Mouse (Mus musculus): ENCODE measurements at regions not wholly inside any gene's neighbourhood (a gene's known extent, or its start where the extent isn't known, plus 50 kb on each side); places are given as distances from the start of the nearest gene placed in this dataset.

GRCm38 (mm10) chr15:31673038-31673437 is 71.4 kb downstream of the Fam173b start:
- no peak for DNase-seq

DNA sequence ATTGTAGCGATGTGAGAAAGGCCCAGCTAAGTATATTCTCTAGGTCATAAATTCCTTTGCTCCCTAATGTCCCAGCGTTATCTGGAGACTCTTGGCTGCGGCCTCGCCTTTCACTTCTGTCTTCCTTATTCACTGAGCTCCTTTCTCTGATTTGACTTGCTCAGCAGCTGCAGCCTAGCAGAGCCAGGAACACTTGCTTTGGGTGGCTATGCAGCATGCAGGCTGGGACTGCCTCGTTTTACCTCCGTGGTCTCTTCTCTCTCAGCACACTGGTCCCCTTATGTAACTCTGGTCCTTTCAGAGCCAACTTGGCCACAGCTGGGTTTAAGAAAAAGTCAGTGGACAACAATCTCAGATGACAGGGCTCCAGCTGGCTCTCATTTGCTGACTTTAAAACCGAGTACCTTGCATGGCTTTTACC is 75.1 kb downstream of the Fam173b start:
- no peak for DNase-seq

DNA sequence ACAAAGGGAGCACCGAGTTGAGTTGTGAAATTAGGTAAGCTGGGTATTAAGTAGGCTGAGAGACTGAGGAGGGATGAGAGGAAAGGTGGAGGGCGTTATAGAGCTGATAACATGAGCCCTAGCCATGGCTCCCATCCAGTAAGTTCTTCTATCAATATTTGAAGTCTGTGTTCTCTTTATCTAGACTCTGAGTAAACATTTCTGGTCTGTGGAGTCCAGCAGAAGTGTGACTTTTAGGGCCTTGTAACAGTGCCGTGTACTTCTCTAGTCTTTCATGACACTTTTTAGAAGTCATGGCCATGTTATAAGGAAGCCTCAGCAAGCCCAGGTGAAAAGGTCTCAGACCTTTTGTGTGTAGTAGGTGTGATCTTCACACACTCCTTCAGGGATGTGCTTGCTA is 91.5 kb downstream of the Fam173b start:
- DNase-seq, result no peak

GRCm38 (mm10) chr15:31694877-31695671 is 93.4 kb downstream of the Fam173b start:
- no peak for DNase-seq

GRCm38 (mm10) chr15:31703400-31703799 is 101.7 kb downstream of the Fam173b start:
- no peak for DNase-seq

DNA sequence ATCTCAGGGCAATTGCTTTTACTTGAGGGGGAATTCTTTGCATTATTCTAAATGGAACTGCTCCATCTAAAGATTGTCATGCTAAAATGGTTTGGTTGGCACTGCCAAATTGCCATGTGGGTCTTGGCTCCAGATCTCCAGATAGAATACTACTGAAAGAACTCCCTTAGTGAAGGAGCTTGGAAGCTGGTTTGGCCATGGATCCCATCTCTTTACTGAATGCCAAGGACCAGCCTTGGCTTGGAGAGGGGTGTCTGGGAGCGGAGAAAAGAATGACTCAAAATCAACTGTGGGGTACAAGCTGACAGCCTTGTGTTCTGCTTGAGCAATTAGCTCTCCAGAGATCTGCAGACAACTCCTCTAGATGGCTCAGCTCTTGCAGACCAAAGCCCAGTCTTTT is 105.8 kb downstream of the Fam173b start:
- DNase-seq, result no peak

- DNase-seq, result no peak
Measured at GRCm38 (mm10) chr15:31721019-31721418, 119.4 kb downstream of the Fam173b start.

- no peak for DNase-seq
Measured at GRCm38 (mm10) chr15:31722429-31722828, 120.8 kb downstream of the Fam173b start.

GRCm38 (mm10) chr15:31724252-31724651 is 122.6 kb downstream of the Fam173b start:
- DNase-seq, result no peak

- no peak for DNase-seq
Measured at GRCm38 (mm10) chr15:31729133-31729532, 127.5 kb downstream of the Fam173b start.

GRCm38 (mm10) chr15:31741686-31742085 is 140.0 kb downstream of the Fam173b start:
- no peak for DNase-seq

DNA sequence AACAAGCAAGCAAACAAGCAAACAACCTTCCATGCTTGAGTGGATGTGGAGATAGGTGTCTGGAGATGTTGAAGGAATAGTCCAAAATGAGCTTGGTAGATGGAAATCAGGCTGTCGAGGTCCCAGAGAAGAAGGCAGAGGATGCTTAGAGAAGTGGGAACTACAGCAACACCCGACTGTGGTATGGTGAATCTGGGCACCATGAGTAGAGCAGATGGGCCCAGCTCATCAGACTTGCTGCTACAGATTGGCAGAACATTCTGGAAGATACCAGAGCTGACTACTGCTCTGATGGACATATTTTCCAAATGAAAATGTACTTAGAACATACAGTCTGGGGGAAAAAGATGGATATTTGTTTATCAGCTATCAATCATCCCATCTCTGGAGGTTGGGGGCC is 142.9 kb downstream of the Fam173b start:
- no peak for DNase-seq

DNA sequence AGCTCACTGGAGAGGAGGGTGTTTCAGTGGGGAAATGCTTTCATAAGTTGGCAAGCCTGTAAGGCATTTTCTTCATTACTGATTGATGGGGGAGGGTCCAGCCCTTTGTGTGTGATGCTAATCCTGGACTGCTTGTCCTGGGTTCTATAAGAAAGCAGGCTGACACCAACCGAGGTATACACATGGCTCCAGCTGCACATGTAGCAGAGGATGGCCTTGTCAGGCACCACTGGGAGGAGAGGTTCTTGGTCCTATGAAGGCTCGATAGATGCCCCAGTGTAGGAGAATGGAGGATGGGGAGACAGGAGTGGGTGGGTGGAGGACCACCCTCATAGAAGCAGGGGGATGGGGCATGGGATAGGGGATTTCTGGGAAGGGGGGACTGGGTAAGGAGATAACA is 151.0 kb downstream of the Fam173b start:
- no peak for DNase-seq

DNA sequence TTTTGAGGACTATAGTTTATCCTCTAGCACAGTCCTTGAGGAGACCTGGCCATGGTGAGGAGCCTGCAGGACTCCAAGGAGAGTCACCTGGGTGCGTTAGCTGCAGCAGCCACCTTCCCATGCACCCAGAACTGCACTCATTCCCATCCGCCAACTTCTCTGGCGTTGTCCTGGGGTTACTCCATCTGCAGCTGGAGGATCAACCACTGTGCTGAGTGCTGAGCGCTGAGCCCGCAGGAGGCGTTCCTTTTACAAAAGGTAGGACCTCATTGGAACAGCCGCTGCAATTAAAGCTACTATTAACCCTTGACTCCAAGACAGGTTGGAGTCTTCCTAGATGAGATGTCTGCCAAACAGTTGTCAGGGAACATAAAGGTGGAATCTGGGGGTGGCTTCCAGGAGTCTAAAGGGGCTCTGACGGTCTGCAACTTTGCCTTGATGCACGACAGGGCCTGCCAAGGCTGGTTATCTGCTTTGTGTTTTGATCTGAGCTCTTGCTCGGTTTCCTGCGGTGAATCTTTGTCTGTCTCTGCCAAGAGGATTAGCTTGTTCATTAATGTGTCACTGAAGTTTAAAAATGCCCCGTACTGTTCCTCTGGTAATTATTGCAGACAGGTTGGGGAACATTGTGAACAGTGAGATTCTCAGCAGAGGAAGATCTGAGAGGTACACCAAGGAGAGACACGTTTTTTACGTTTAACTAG is 152.1 kb downstream of the Fam173b start:
- DNase-seq, result no peak

- no peak for DNase-seq
Measured at GRCm38 (mm10) chr15:31768959-31769844, 167.6 kb downstream of the Fam173b start.

- no peak for DNase-seq
Measured at GRCm38 (mm10) chr15:31783081-31783480, 181.4 kb downstream of the Fam173b start.

GRCm38 (mm10) chr15:31785022-31785421 is 183.4 kb downstream of the Fam173b start:
- no peak for DNase-seq

DNA sequence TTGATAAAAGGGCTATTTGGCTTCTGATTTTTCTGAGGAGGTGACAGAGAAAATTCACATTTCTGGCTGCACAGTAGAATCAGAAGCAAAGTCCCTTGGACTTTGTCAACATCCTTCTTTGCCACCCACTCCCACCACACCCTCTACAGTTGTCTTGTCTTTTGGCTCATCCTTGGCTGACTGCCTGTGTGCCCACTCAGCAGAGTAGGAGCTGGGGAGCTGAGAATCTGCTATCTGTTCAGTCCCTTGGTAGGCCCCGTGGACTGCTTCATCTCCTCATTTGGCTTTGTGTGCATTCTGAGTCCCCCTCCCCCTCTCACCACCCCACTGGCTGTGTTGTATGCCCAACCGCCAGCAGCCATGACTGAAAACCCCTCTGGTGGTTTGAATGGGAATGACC is 197.2 kb downstream of the Fam173b start:
- DNase-seq, result no peak

- DNase-seq, result no peak
Measured at GRCm38 (mm10) chr15:31805522-31805921, 203.9 kb downstream of the Fam173b start.

DNA sequence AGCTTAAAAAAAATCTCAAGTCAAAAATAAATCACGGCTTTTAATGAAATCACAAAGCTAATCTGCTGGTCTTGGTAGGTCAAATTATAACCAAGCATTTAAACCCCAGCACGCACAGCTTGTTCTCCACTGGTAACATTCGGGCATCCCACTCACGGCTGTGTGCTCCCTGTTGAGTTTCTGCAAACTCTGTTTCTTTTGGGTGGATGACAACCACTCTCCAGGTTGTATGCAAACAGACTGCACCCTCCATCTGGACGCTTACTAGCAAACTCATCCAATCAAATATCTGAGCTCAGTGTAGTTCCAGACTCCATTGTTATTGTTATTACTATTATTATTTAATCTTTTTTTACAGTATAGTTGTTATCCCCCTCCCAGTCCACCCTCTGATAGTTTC is 213.9 kb downstream of the Fam173b start:
- DNase-seq, result no peak

GRCm38 (mm10) chr15:31819219-31819618 is 217.6 kb downstream of the Fam173b start:
- DNase-seq, result no peak

DNA sequence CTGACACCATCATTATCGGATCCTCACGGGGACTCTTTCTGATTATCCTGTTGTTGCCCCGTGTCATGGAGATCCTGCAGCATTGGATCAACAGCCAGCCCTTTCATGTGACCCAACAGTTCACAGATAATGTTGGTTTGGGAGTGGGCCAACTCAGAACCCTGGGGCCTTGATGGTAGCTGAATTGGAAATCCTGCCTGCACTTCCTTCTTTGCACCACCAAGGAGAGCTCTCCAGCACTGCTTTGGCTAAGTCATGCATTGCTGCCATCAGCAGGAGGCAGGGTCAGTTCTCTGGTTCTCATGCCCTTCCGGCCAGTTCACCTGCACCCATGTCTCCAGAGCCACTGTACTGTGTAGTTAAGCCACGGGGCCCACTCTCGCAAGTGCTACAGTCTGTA is 225.6 kb downstream of the Fam173b start:
- DNase-seq, result no peak

DNA sequence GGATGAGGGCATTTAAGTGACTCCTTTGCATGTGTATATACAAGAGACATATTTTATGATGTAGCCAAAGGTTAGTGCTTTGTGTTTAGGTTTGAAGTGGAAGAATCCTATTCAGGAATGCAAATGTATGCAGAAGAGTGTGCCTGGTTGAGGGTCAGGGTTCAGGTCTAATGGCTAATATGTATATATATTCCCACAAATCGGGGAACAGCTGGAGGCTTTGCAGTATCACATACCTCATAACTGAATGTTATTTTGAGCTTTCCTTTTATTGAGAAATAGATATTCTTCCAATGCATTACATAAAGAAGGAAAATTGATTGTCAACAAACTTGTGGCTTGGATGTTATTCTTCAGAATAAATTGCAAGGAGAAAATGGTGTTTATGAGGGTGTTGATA is 239.9 kb downstream of the Fam173b start:
- no peak for DNase-seq
